Mouse (Mus musculus): ENCODE measurements around the gene Wdr82.

- no peak for TF ChIP-seq MAX (IDR thresholded peaks at IDR 0.05; ENCODE audit: low read length)
- no peak for TF ChIP-seq ZC3H11A (IDR thresholded peaks at IDR 0.05; ENCODE audit: low read depth, low read length)
- TF ChIP-seq POLR2A (IDR thresholded peaks at IDR 0.05; ENCODE audit: low read depth, low read length) = no peak
- no peak for TF ChIP-seq CTCF (conservative IDR thresholded peaks at IDR 0.05 in 1 of 2, IDR thresholded peaks at IDR 0.05 in 1 of 2; ENCODE audit: low read depth in 2 of 2, low read length in 2 of 2)
- no peak for TF ChIP-seq HCFC1 (IDR thresholded peaks at IDR 0.05; ENCODE audit: low read depth, low read length)
- no peak for TF ChIP-seq JUND (conservative IDR thresholded peaks at IDR 0.05; ENCODE audit: low read depth, low read length)
- TF ChIP-seq CHD2 (IDR thresholded peaks at IDR 0.05; ENCODE audit: low read length) = no peak
- no peak for TF ChIP-seq GABPA (IDR thresholded peaks at IDR 0.05; ENCODE audit: insufficient replicate concordance, low read depth, low read length)
- TF ChIP-seq TBP (conservative IDR thresholded peaks at IDR 0.05; ENCODE audit: low read depth, low read length) = no peak
- no peak for TF ChIP-seq MAFK (IDR thresholded peaks at IDR 0.05; ENCODE audit: insufficient replicate concordance, low read length)
- TF ChIP-seq NELFE (IDR thresholded peaks at IDR 0.05; ENCODE audit: low read depth, low read length) = no peak
- no peak for TF ChIP-seq EP300 (IDR thresholded peaks at IDR 0.05; ENCODE audit: low read length)
- no peak for TF ChIP-seq TCF12 (IDR thresholded peaks at IDR 0.05; ENCODE audit: low read depth, low read length)
These were observed 33.0 kb upstream of the Wdr82 start for GRCm38 (mm10) chr9:106137671-106138216.
